Comparison of ENCODE assay signal across 28 mouse cellular contexts in genomic region chr14:47560714-47561113, GRCm38 (mm10).
"Had no signal": no experiment of that assay in that cellular context is flagged by ENCODE, and none has a peak within 500 bp of the region (broad histone marks: within the 10 kb centered on the region; RNA-seq: fewer than 3 reads in every experiment).

No protein-coding gene starts in this region.

- H3K36me3 ChIP-seq: intestine, embryonic 15.5 days had no signal

- H3K4me1 ChIP-seq: heart, embryonic 10.5 days; heart, embryonic 12.5 days; hindbrain, embryonic 10.5 days; hindbrain, embryonic 12.5 days; intestine, embryonic 15.5 days; kidney, embryonic 15.5 days; limb, embryonic 10.5 days; limb, embryonic 12.5 days had no signal

- ATAC-seq: hindbrain, embryonic 16.5 days; inflammation-experienced regulatory T-cells, adult 6 months; intestine, embryonic 15.5 days; intestine, postnatal 0 days had no signal

- H3K27ac ChIP-seq: gastrocnemius, adult 2 months; heart, embryonic 10.5 days; hindbrain, embryonic 10.5 days; hindbrain, embryonic 12.5 days; hindbrain, embryonic 14.5 days; intestine, embryonic 15.5 days; kidney, embryonic 15.5 days; kidney, postnatal 0 days; layer of hippocampus, adult 2 months; left cerebral cortex, adult 2 months; limb, embryonic 10.5 days; limb, embryonic 12.5 days; liver, embryonic 14.5 days had no signal

- H3K4me2 ChIP-seq: heart, embryonic 12.5 days; hindbrain, embryonic 12.5 days; hindbrain, embryonic 14.5 days; intestine, embryonic 15.5 days; kidney, embryonic 15.5 days; limb, embryonic 12.5 days; liver, embryonic 11.5 days had no signal

- H3K9me3 ChIP-seq: heart, embryonic 10.5 days; heart, embryonic 12.5 days; hindbrain, embryonic 10.5 days; hindbrain, embryonic 12.5 days; intestine, embryonic 15.5 days; kidney, embryonic 15.5 days; limb, embryonic 10.5 days; limb, embryonic 12.5 days had no signal

- H3K4me3 ChIP-seq: gastrocnemius, adult 2 months; heart, embryonic 10.5 days; heart, embryonic 12.5 days; hindbrain, embryonic 10.5 days; hindbrain, embryonic 12.5 days; intestine, embryonic 15.5 days; kidney, embryonic 15.5 days; layer of hippocampus, adult 2 months; left cerebral cortex, adult 2 months; limb, embryonic 10.5 days; limb, embryonic 12.5 days had no signal

- DNase-seq: gastrocnemius, adult 2 months; gastrocnemius, postnatal 10 days; gastrocnemius, postnatal 25 days; heart, adult 18-20 months; heart, postnatal 10 days; heart, postnatal 4 days; kidney, adult 18-20 months; kidney, adult 9 months; kidney, postnatal 14 days; kidney, postnatal 4 days; layer of hippocampus, postnatal 36 days had no signal

- H3K9ac ChIP-seq: heart, embryonic 12.5 days; hindbrain, embryonic 12.5 days; hindbrain, embryonic 14.5 days; intestine, embryonic 15.5 days; kidney, embryonic 15.5 days; limb, embryonic 12.5 days; liver, embryonic 14.5 days had no signal

- H3K27me3 ChIP-seq: heart, embryonic 12.5 days; hindbrain, embryonic 12.5 days; intestine, embryonic 15.5 days; kidney, embryonic 15.5 days; limb, embryonic 12.5 days had no signal
